Mouse (Mus musculus): ENCODE measurements at regions not wholly inside any gene's neighbourhood (a gene's known extent, or its start where the extent isn't known, plus 50 kb on each side); places are given as distances from the start of the nearest gene placed in this dataset.

DNA sequence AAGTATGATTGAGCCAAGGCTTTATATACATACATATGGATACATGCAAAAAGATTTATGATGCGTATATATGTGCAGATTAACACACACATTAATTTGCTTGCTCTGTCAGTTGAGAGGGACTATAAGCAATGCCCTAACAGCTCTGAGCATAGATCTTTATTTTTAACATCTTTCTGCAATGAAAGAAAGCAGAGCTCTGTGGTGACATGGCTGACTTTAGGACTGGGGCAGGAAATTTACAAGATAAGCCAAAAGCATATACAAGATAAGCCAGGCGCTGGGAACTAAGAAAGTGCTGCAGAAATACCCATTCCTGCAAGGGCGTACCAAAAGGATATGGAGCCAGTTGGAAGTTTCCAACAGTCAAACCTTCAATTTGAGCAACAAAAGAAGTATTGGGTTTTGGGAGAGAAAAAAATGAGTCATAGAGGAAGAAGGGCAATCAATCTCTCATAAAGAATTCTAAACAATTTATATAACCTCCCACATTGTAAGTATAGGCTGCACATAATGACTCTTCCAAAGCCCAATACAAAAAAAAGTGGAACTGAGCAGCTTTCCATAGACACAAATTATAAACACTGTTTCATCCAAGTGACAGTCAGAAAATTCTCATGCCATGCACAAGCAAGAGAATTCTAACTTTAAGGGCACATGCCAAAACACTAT lies 174.2 kb downstream of the Gm21897 start:
- Histone ChIP-seq H3K36me3 (replicated peaks; ENCODE audit: control insufficient read depth, insufficient read depth, low read depth) (no peaks in the 10 kb centered on the region), H3K4me3 (ENCODE audit: insufficient read depth in 1 of 2, low read depth in 2 of 2, low read length in 2 of 2) (no peak overlapping the region), H3K27me3 (ENCODE audit: control insufficient read depth, insufficient read depth, low read length) (no peaks in the 10 kb centered on the region), H3K4me1 (replicated peaks; ENCODE audit: control insufficient read depth in 2 of 2, insufficient read depth in 2 of 2, low read length in 1 of 2) (no peaks in the 10 kb centered on the region), H3K4me2 (ENCODE audit: low read depth) (no peak overlapping the region), H3K27ac (no peak overlapping the region), H3K9ac (replicated peaks) (no peak overlapping the region), H3K9me3 (ENCODE audit: control insufficient read depth, low read length) (no peaks in the 10 kb centered on the region)
- 59% methylated on average over 3 of the region's 3 CpGs for WGBS (ENCODE audit: insufficient replicate concordance)
- no peak for ATAC-seq (ENCODE audit: insufficient read depth)
- TF ChIP-seq EP300 (IDR thresholded peaks at IDR 0.05; ENCODE audit: low read depth) (no peak), CTCF (IDR thresholded peaks at IDR 0.05; ENCODE audit: low read depth) (no peak)
- DNase-seq (ENCODE audit: low read depth in 3 of 3, low spot score in 3 of 3) = no peak

DNA sequence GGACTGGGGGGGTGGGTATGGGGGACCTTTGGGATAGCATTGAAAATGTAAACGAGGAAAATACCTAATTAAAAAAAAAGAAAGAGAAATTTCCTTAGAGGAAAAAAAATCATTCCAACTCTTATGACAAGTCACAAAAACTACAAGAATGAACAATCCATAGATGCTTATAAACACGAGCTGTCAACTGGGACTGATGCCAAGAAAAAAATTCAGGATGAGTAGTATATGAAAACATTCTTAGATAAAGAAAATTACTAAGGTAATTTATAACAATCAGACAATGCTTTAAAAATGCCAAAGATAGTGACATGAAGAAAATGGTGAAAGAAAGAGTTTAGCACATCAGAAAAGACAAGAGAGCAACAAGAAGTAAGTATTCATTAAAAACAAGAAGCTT lies 176.0 kb downstream of the Gm21897 start:
- Histone ChIP-seq H3K4me1 (replicated peaks; ENCODE audit: control insufficient read depth in 2 of 2, insufficient read depth in 2 of 2, low read length in 1 of 2) (no peaks in the 10 kb centered on the region), H3K27me3 (ENCODE audit: control insufficient read depth, insufficient read depth, low read length) (no peaks in the 10 kb centered on the region), H3K4me2 (ENCODE audit: low read depth) (no peak overlapping the region), H3K27ac (no peak overlapping the region), H3K9ac (replicated peaks) (no peak overlapping the region), H3K4me3 (ENCODE audit: insufficient read depth in 1 of 2, low read depth in 2 of 2, low read length in 2 of 2) (no peak overlapping the region), H3K9me3 (ENCODE audit: control insufficient read depth, low read length) (no peaks in the 10 kb centered on the region), H3K36me3 (replicated peaks; ENCODE audit: control insufficient read depth, insufficient read depth, low read depth) (no peaks in the 10 kb centered on the region)
- DNase-seq (ENCODE audit: low read depth in 3 of 3, low spot score in 3 of 3) (no peak), ATAC-seq (ENCODE audit: insufficient read depth) (no peak)
- 39% methylated on average over 2 of the region's 2 CpGs for WGBS (ENCODE audit: insufficient replicate concordance)
- TF ChIP-seq EP300 (IDR thresholded peaks at IDR 0.05; ENCODE audit: low read depth) = no peak
- TF ChIP-seq CTCF (IDR thresholded peaks at IDR 0.05; ENCODE audit: low read depth) = no peak

Data from liver, embryonic 14.5 days (tissue).